Mouse (Mus musculus): ENCODE measurements around the gene Cracr2b. TPM values are rescaled to one million over a fixed set of nuclear protein-coding genes. Genes with fewer than 3 reads are reported as not detected.
A peak's percentile ranks its signal among the peaks of the same experiment; 100 is the strongest.

Gene Cracr2b
- polyA plus RNA-seq, 1 experiment, result 20.7 TPM

DNA sequence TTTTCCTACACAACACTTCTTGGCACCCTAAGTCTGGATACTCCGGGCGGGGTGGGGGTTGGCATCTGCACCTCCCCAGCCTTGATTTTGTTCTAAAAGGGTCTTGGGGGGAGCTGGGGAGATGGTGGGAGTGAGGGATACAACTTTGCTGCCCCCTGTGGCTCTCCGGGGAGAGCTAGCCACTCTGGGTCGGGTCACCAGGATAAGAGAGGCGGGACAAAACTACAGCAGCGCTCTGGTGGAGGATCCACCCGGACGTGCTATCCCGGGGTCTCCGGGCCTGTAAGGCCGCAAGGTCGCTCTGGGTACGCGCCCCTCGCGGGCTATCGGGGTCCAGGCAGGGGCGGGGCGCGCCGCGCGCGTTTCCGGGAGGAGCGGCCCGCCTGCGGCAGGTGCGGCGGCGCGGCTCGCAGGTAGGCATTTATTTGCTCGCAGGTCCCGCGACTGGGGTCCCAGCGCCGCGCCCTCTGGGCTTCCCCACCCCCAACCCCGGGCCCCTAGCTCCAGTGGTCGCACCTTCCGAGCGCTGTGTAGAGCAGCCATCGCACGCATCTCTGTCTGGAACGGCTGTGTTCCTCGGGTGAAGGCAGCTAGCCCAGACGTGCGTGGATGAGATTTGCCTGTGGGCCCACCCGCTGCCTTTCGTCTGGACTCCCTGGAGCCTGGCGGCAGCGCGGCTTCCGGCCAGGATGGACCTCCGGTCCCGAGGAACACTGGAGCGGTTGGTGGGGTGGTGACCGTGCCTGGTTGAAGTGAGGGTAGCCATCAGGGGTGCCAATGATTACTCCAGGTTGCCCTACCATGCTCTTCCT is 833 bp downstream of the Cracr2b start:
- WGBS, result 6% methylated on average over 59 of the region's 59 CpGs
- H3K27ac ChIP-seq (ENCODE audit: control insufficient read depth, insufficient read depth, low read depth, low read length, poor library complexity), result no peak overlapping the region
- TF ChIP-seq POLR2A (IDR thresholded peaks at IDR 0.05; ENCODE audit: borderline replicate concordance, control insufficient read depth, low read depth, low read length) (no peak), CTCF (IDR thresholded peaks at IDR 0.05; ENCODE audit: control insufficient read depth, insufficient read depth, low read length) (no peak)
- H3K4me3 ChIP-seq (replicated peaks; ENCODE audit: control insufficient read depth, low read depth, low read length), result peak overlapping the region; percentile 26
- peaks cover 4% of the 10 kb centered on the region for H3K4me1 ChIP-seq (ENCODE audit: control insufficient read depth, insufficient read depth, low read length)

DNA sequence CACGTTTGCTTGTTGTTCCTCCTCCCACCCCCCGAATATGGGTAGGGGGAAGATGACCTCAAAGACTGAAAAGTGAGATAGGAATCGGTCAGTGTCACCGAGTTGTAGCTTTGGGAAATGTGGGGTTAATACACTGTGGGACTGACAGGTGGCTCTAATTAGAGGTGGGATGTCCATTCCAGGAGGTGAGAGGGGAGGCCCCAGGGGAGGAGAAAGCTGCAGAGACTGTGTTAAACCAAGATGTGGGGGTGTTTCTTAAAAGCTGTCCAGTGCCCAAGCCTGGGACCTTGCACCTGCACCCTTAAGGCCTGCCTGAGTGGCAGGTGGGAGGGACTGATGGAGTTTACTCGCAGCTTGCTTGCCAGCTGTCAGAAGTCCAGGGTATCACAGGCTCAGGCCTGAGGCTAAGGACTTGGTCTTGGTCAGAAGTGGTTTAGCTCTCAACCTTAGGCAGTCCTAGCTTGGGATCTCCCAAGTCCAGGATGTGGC is 1.5 kb downstream of the Cracr2b start:
- H3K27ac ChIP-seq (ENCODE audit: control insufficient read depth, insufficient read depth, low read depth, low read length, poor library complexity), result no peak overlapping the region
- H3K4me3 ChIP-seq (replicated peaks; ENCODE audit: control insufficient read depth, low read depth, low read length), result peak overlapping the region; percentile 26
- no peak for TF ChIP-seq POLR2A (IDR thresholded peaks at IDR 0.05; ENCODE audit: borderline replicate concordance, control insufficient read depth, low read depth, low read length)
- no peak for TF ChIP-seq CTCF (IDR thresholded peaks at IDR 0.05; ENCODE audit: control insufficient read depth, insufficient read depth, low read length)
- 34% methylated on average over 5 of the region's 5 CpGs for WGBS
- peaks cover 3% of the 10 kb centered on the region for H3K4me1 ChIP-seq (ENCODE audit: control insufficient read depth, insufficient read depth, low read length)

DNA sequence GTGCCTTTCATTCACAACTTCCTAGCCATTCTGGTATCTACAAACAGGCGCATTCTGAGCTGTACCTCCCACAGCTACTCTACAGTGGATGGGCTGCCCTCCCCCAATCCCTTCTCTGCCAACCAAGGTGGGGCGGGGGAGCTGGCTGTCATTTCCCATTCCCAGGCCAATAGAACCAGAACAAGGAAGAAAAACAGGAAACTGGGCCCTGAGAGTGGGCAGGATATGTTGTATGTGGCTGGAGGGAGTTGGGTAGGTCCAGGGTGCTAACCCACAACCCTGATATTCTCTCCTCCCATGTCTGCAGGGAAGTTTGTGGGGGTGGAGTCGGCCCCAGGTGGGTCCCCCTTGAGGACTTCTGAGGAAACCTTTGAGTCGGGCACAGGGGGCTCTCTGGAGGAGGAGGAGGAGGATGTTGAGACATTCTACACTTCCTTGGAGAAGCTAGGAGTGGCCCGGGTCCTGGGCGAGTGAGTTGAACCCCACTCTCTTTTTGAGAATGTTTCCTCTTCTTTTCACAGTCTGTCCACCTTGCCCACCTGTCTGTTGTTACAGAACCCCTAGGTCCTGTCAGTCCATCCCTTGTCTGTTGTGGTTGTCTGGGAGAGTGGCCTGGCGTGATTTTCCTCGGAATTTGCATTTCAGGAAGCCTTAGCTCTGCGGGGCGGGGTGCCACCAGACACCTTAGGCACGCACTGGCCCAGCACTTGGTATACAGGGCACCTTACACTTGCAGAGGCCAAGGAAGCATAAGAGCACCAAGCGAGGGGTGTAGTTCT is 3.1 kb downstream of the Cracr2b start:
- peaks cover 8% of the 10 kb centered on the region for H3K4me1 ChIP-seq (ENCODE audit: control insufficient read depth, insufficient read depth, low read length)
- H3K4me3 ChIP-seq (replicated peaks; ENCODE audit: control insufficient read depth, low read depth, low read length), result no peak overlapping the region
- H3K27ac ChIP-seq (ENCODE audit: control insufficient read depth, insufficient read depth, low read depth, low read length, poor library complexity), result no peak overlapping the region
- no peak for TF ChIP-seq CTCF (IDR thresholded peaks at IDR 0.05; ENCODE audit: control insufficient read depth, insufficient read depth, low read length)
- TF ChIP-seq POLR2A (IDR thresholded peaks at IDR 0.05; ENCODE audit: borderline replicate concordance, control insufficient read depth, low read depth, low read length), result no peak
- 27% methylated on average over 12 of the region's 12 CpGs for WGBS

DNA sequence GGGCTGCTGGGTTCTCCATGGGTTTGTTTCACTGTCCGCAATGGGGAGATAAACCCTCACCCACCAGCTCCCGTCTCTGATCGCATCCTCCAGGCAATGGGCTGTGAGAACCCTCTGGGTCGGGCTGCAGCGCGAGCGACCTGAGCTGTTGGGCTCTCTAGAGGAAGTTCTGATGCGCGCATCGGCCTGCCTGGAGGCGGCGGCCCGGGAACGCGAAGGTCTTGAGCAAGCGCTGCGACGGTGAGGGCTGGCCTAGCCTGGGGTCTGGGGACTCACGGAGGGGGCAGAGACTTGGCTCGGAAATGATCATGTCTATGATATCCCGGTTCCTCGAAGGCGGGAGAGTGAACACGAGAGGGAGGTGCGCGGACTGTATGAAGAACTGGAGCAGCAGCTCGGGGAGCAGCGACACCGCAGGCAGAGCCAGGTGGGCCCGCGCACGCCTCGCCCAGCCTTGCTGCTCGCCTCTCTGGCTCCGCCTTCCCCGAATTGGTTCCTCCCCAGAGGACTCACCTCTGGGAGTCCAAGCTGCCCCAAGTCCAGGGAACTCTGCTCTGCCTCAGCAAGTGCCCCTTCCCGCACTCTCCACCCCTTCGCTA is 3.8 kb downstream of the Cracr2b start:
- H3K4me3 ChIP-seq (replicated peaks; ENCODE audit: control insufficient read depth, low read depth, low read length), result no peak overlapping the region
- peaks cover 9% of the 10 kb centered on the region for H3K4me1 ChIP-seq (ENCODE audit: control insufficient read depth, insufficient read depth, low read length)
- WGBS, result 16% methylated on average over 38 of the region's 38 CpGs
- TF ChIP-seq POLR2A (IDR thresholded peaks at IDR 0.05; ENCODE audit: borderline replicate concordance, control insufficient read depth, low read depth, low read length) (no peak; the same call in 1 of the 2 replicates), CTCF (IDR thresholded peaks at IDR 0.05; ENCODE audit: control insufficient read depth, insufficient read depth, low read length) (no peak)
- H3K27ac ChIP-seq (ENCODE audit: control insufficient read depth, insufficient read depth, low read depth, low read length, poor library complexity), result no peak overlapping the region

DNA sequence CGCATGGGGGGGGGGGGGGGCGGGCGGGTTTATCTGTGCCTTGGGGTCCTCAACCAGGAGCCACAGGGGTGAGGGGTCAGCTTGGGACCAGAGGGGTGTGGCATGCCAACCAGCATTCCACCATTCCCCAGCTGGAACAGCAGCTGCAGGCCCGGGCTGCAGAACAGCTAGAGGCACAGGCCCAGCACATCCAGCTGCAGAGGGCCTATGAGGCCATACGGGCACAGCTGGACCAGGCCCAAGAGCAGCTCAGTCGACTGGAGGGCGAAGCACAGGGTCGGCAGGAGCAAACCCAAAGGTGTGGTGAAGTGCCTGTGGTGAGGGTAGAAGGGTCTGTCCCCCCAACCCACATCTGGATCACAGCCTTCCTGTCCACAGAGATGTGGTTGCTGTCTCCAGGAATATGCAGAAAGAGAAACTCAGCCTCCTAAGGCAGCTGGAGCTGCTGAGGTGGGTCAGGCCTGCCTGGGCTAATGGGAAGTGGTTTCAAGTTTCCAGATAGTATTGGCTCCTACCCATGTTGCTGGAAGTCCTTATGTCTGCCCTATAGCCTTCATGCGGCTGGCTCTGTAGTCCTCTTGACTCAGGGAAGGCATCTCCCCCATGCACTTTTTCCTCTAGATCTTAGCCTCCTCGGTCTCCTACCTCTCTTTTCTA is 4.6 kb downstream of the Cracr2b start:
- Histone ChIP-seq H3K4me3 (replicated peaks; ENCODE audit: control insufficient read depth, low read depth, low read length) (no peak overlapping the region), H3K4me1 (ENCODE audit: control insufficient read depth, insufficient read depth, low read length) (peaks cover 9% of the 10 kb centered on the region), H3K27ac (ENCODE audit: control insufficient read depth, insufficient read depth, low read depth, low read length, poor library complexity) (no peak overlapping the region)
- TF ChIP-seq CTCF (IDR thresholded peaks at IDR 0.05; ENCODE audit: control insufficient read depth, insufficient read depth, low read length) (no peak), POLR2A (IDR thresholded peaks at IDR 0.05; ENCODE audit: borderline replicate concordance, control insufficient read depth, low read depth, low read length) (no peak; the same call in 1 of the 2 replicates)
- 49% methylated on average over 10 of the region's 10 CpGs for WGBS

DNA sequence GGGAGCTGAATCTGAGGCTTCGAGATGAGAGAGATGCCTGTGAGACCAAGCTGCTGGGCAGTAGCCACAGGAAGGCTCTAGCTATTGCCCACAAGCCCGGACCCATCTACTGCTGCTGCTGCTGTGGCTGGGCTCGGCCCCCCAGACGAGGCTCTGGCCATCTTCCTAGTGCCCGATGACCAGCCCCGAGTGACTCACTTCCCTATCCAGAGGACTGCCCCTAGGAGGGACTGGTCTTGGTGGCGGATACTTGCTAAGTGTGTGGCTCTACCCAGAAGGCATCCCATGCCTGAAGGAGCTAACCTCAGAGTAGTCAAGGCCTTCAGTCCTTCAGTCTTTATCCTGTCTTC is 5.1 kb downstream of the Cracr2b start:
- no peak for TF ChIP-seq POLR2A (IDR thresholded peaks at IDR 0.05; ENCODE audit: borderline replicate concordance, control insufficient read depth, low read depth, low read length)
- TF ChIP-seq CTCF (IDR thresholded peaks at IDR 0.05; ENCODE audit: control insufficient read depth, insufficient read depth, low read length), result no peak
- Histone ChIP-seq H3K4me1 (ENCODE audit: control insufficient read depth, insufficient read depth, low read length) (peaks cover 9% of the 10 kb centered on the region), H3K27ac (ENCODE audit: control insufficient read depth, insufficient read depth, low read depth, low read length, poor library complexity) (no peak overlapping the region), H3K4me3 (replicated peaks; ENCODE audit: control insufficient read depth, low read depth, low read length) (no peak overlapping the region)
- 60% methylated on average over 7 of the region's 7 CpGs for WGBS

DNA sequence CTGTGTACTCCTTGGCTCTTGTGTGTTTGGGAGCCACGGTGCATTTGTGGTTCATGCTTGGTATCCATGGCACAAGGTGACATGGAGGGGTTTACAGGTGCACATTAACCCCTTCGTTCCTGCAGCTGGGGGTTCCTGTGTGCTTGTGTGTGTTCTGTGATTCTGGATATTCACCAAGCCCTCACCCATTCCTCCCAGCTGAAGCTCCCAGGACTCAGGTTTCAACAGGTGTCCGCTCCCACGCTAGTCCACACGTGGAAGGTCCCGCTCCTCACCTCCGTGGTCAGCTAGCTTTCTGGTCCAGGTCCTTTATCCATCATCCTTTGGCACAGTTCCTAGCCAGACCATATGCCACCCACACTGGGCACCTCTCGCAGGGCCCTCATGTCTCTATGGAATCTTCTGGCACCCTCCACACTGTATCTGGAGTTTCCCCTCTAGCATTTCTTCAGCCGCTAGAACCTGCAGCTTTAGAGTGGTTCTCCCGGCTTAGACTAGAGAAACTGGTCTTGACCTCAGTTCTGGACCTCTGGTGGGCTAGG is 5.8 kb downstream of the Cracr2b start:
- peak overlapping the region; percentile 81 for H3K27ac ChIP-seq (ENCODE audit: control insufficient read depth, insufficient read depth, low read depth, low read length, poor library complexity)
- H3K4me1 ChIP-seq (ENCODE audit: control insufficient read depth, insufficient read depth, low read length), result peaks cover 9% of the 10 kb centered on the region

More for the DNA sequence above, 5.8 kb downstream of the Cracr2b start:
- 70% methylated on average over 10 of the region's 10 CpGs for WGBS
- no peak for TF ChIP-seq POLR2A (IDR thresholded peaks at IDR 0.05; ENCODE audit: borderline replicate concordance, control insufficient read depth, low read depth, low read length)
- no peak for TF ChIP-seq CTCF (IDR thresholded peaks at IDR 0.05; ENCODE audit: control insufficient read depth, insufficient read depth, low read length)
- peak overlapping the region; percentile 38 for H3K4me3 ChIP-seq (replicated peaks; ENCODE audit: control insufficient read depth, low read depth, low read length)
